Mouse (Mus musculus): ENCODE data around the gene Fam198b.

Gene Fam198b

DNA sequence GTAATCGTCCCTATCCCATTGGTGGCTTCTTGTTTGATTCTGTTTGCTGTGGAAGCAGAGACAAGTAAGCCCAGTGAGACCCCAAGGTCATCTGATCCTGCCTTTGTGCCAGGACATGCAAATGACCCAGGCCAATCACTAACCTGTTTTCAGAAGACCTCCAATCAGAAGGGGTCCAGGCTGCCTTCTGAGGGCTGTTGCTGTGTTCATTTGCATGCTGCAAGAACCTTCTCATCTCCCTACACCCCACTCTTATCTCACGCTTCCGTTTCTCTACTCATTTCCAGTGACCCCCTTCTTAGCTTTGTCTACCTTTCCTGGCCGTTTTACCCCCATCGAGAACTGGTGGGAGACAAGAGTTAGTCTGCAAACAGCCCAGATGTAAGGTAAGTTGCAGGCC is at the start of gene Fam198b:
Fam198b (plus strand) TSS at position 229 of the 400 bp plus-strand sequence.
- no peak for DNase-seq

DNA sequence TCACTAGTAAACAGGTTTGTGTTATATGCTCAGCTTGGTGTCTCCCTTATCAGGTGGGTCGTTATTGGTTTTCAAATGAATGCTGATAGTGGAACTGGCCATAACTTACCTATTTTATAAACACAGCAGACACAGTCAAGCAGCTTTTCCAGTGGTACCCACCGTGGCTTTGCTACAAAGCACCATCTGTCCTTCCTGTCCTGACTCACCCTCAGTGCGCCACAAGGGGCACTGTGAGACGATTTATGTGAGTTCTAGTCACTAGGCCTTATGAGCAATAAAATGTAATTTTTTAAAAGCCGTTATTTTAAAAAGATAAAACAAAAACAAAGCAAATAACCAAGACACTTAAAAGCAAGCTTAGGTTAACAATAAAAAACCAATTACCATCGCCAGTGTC is 45.6 kb upstream of the Fam198b start:
- DNase-seq = peak in 1 of 2 experiments; percentile 47

DNA sequence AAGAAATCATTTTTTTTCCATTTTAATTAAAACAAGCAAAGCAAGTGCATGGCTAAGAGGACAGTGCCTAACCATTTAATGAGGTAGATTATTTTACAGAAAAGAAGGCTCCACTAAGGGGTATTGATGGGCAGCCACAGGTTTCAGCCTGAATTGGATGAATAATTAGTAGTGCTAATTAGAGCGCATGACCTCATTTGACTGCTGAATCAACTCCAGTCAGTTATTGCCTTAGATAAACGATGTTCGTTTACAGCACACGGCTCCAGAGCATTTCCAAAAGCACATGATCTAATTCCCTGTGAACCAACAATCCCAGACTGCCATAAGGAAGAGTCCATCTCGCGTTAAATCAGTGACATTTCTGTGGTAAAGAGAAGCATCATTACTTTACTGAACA is 42.9 kb upstream of the Fam198b start:
- DNase-seq = no peak

DNA sequence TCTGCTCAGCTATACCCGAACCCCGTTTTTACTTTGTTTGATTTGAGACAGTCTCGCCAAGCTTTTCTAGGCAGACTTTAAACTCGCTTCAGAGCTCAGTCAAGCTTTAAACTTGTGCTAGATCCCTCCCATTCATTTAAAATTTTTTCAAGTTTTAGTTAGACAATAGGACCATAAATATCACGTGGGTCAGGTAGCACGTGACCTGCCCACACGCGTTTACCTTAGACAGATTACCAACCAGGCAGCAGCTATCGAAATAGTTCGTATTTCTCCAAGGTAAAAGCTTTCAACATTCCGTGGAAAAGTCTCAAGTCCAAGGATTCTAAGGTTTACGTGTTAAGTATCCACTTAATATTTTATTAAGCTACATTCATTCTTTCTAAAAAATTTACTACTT is 42.2 kb upstream of the Fam198b start:
- peak in 1 of 2 experiments; percentile 48 for DNase-seq

DNA sequence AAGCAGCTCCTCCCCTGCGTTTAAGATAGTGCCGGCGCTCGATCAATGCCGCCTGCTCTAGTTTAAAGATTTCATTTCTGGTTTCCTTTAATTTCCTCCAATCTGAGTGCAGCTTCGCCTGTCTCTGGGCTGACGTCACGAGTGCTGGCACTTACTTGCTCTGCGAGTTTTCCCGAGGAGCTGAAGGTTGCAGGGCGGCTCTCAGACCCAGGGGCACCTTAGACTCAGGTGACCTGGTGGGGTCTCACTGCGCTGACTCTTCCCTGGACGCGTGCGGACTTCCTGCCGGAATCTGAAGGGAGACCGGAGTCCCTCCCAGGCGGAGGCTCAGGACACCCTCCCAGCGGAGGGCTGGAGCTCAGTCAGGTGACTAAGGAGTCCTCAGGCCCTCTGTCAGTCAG is 41.7 kb upstream of the Fam198b start:
- DNase-seq = peak; percentile 77 to 82

DNA sequence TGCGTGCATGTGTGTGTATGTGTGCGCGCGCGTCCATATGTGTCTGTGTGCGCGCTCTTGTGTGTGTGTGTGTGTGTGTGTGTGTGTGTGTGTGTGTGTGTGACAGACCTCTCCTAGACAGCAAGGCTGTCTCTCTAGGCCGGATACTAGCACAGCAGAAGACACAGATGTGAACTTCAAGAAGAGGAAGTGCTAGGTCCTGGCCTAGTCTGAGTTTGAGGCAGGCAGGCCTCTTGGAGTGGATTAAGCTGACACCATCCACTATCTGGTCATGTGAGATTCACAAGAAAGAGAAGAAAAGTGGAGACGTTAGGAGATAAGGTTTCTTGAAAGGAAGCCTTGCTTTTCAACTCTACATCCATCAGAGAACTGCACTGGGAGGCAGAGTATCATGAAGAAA is 40.3 kb upstream of the Fam198b start:
- DNase-seq = no peak

DNA sequence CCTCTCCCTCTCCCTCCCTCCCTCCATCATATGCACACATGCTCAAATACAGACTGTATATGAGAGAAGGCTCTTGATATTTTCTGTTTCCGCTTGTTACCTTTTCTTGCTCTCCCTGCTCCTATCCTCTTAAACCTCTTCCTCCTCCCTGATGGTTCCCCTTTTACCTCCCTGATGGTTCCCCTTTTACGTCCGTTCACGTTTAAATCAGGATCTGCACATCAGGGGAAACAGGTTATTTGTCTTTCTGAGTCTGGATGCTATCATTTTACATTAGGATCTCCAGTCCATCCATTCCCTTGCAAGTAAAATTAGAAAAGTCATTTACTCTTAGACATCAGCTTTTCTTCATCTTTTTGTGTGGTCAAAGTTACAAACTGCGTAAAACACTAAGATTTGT is 37.7 kb upstream of the Fam198b start:
- DNase-seq = no peak

DNA sequence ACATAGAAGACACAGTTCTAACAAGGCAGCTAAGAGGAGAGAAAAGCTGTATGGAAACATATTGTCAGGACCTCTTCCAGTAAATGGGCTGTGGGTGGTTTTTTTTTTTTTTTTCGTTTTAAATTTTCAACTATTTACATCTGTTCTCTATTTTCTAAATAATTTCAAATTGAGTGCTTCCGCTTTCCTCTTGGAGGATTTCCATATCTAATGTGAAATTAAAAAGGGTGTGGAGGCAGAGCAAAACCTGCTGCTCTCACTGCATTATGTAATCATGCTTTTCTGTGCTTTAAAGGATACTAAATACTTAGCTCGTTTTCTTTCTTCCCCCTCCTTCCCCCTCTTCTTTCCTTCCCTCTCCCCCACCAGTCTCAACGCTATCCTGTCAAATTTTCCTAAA is 35.5 kb upstream of the Fam198b start:
- no peak for DNase-seq

DNA sequence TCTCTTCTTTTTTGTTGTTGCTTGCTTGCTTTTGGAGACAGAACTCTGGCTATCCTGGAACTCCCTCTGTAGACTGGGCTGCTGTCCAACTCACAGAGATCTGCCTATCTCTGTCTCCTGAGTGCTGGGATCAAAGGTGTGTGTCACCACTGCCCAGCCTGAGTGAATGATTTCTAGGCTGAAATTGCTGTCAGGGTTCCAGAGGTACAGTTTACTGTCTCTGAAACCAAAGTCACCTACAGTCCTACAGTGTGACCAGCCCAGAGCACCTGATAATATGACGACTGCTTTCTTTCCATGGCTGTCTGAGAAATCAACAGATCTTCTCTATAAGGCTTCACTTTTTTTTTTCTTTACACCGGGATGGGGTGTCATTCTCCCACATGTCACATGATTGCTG is 34.7 kb upstream of the Fam198b start:
- DNase-seq = no peak

DNA sequence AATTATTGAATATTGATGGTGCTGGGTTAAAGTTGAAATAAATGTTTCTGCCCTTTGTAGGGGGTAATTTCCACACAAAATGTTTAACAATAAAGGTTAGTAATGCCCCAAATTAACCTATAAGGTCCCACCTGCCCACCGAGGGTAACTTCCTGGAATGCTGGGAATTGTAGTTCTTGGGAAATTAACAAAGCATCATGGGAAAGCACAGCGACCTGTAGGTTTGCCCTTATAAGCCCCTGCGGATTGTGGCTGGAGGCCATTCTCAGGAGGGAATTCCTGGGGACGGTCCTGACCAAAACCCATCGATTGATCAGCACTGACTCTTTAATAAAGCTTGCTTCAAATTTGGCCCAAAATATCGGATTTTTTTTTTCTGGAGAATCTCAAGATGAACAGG is 33.7 kb upstream of the Fam198b start:
- no peak for DNase-seq

DNA sequence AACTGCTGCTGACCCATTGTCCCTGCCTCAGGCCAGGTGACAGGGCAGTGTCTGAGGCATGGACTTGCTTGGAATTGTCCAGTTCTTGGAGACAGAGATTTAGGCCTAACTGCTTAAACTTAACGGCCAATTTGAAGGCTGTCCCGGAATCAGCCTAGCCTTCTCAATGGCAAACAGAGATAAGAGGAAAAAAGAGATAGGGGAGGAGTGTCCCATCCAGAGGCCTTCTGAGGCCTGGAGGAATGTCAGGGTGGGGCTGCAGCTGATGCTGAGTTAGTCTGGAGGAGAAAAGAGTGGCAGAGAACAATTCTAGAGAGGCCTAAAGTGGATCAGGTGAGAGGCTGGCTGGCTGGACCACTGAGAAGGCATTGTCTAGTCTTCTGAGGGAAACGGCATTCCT is 32.2 kb upstream of the Fam198b start:
- DNase-seq = no peak

DNA sequence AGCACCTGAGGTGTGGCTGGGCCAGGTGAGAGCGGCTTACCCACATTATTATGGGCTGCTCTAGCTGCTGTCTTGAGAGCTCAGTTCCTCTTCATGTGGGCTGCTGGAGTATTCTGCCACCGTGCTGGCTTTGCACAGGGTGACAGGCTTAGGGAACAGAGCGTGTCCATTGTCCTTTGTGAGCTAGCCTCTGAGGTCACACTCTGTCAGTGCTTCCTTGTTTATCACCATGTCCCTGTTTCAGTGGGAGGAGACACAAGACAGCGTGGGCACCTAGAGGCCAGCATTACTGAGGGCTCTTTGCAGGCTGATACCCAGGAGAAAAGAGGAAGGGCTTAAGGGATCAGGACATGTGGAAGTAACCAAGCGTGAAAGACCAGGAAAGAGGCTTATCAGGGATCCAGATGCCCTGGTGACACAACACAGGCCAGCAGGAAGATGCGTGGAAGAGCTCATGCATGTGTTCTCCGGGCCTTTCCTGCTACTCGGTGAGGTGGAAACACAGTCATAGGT is 31.6 kb upstream of the Fam198b start, which contains the start of gene Tmem144:
Tmem144 (minus strand) TSS at position 120 of the 513 bp plus-strand sequence.
- no peak for DNase-seq

DNA sequence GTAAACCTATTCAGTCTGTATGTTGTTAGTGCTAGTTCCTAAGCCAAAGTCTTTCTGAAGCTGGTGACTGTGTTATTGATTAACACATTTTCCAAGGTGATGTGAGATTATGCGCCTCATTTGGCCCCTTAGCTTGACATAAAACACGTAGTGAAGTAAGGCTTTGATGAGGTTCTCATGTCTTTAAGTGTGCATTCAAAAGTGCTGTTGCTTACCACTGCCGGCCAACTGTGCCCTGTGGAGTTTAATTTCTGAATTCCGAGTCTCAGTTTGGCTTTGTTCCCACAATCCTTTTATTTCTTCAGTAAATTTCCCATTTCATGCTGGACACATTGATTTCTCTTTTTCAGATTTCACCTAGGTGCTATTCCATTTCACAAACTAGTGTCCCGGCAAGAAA is 26.6 kb upstream of the Fam198b start:
- no peak for DNase-seq

DNA sequence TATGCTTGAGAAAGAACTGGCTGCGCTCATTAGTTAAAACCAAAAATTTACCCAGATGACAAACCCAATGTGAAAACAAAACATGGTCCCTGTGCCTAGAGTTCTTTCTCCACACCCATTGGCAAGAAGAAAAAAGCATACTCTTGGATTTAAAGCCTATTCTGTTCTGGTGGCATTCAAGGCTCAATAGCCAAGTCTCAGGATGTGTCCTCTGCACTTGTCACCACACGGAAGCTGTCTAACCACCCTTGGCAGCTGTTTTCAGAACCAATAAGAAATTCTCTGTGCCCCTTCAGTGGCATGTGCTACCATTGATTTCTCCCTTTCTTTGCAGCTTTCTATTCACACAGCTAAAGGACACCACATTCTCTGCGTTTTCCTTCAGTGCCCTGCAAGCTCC is 26.1 kb upstream of the Fam198b start:
- DNase-seq = no peak

DNA sequence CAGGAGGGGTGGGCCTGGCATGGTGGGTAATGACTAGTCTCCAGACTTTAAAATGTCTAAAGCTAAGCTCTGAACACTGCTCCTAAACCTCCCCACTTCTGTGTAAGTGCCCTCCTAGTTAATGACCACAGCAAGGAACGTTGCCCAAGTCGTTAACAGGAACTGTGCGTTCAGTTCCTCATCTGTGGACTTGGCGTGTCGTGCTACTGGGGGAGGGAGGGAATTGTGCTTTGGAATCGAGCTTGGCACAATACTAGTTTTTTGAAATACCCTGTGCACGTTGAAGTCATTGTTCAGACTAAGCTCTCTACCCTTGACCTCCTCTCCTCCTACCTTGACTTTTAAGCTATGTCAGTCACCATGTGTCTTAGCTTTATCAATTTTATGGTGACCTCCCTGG is 19.5 kb upstream of the Fam198b start:
- DNase-seq = no peak

DNA sequence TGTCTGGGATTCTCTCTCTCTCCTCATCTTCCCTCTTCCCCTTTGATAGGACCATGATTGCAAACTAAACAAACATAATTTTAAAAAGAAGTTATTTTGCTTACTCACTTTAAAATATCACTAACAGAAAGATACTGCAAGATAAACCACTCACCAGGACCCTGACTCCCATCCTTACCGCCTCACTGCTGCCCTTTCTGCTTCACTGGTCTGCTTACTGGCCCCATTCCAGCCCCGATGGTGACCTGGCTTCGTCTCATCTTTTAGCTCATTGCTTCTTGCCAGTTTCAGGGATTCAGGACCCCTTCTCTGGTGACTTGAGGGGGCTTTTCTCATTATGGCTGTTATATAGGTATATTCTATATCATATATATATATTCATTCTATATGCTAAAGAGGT is 18.2 kb upstream of the Fam198b start:
- DNase-seq = no peak

DNA sequence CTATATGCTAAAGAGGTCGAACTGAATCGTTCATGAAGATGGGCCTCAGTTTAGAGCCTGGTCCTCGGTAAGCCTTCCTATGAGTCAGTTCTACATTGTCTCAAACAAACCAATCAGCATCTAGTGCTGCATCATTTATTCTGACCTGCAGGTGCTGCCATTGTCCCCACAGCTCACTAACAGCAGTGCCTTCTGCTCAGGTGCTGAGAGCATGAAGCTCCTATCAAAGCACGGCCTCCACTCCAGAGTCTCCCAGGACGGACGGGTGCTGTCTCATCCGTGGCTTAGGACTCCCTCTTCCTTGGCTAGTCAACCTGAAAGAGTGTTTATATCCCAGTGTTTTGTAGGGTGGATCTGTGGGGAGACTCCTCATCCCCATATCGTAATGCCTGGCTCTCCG is 17.8 kb upstream of the Fam198b start:
- DNase-seq = no peak

DNA sequence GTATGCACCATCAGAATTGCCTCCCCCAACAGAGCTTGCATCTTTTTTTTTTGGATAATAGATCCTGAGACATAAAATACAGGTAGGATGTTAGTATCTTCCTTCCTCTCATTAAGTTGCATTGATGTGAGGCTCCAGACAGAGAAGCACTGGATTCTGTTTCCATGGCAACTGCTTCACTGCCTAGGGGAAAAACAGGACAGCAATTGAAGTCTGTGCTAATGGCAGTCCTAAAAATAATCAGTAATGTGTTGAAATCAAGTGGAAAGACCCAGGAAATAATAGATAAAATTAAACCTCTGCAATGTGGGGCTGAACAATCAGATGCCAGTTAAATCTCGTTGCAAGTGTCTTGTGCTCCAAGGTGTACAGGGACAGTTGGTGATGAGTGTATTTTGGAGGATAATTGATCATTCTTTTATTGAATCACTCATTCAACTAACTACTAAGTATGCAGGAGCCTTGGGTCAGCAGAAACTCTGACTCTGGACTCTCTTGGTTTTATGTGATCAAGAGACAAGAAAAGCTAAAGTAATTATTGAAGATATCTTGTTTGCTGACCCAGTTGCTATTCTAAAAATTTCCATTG is 17.1 kb upstream of the Fam198b start:
- peak in 1 of 2 experiments; percentile 15 for DNase-seq

DNA sequence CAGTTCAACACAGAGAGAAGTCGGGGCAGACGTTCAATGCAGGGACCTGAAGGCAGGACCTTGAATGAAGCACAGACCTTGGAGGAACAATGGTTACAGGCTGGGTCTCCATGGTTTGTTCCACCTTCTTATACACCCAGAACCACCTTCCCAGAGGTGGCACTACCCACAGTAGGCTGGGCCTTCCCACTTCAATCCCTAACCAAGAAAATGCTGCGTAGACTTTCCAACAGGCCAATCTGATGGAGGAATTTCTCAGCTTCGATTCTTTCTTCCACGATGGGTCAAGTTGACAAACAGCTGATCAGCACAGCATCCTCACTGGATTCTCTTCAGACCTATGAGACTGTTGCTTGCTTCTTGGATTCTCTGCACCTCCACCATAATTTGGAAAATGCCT is 8.9 kb upstream of the Fam198b start:
- no peak for DNase-seq

DNA sequence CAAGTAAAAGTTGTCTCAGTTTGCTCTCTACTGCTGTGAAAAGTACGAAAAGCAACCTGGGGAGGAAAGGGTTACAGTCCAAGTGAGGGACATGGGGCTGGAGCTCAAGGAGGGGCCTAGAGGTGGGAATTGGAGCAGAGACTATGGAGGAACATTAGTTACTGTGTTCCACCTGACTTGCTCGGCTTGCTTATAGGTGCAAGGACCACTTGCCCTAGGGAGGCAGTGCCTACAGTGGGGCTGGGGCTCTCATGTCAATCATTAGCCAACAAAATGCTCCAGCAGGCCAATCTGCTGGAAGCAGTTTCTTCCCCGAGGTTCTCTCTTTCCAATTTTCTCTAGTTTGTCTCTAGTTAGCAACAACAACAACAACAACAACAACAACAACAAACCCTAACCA is 6.0 kb upstream of the Fam198b start:
- DNase-seq = no peak

DNA sequence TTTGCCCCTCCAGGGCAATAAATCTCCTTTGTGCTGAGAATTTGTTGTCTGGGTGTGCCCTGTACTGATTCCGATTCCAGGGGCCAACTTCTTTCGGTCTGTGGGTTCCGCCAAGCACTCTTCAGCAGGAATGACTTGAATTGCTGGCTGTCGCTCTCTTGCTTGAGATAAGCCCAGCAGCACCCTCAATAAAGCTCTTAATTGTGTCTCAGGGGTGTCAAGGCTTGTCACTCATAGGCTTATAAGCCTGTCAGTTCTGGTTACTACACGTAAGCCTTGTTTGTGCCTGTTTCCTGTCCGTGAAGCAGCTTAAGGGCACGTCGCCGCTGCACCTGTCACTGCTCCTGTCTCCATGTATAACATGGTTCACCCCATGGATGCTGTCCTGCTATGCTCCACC is 5.1 kb upstream of the Fam198b start:
- no peak for DNase-seq

DNA sequence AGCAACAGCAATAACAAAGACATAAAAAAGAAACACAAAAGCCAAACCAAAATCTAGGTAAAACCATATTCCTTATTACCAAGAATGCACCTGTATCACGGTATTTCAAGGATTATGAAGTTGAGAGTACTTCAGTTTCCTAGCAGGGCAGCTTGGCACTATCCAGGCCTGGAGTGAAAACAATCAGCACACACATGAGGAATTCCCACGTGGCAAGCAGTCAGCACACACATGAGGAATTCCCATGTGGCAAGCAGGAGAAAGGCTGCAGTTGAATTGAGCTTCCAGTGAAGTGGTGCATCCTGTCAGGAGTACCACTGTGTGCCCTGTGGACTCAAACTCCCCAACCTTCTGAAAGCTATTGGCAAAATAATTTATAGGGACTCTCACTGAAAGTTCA is 2.7 kb upstream of the Fam198b start:
- no peak for DNase-seq

DNA sequence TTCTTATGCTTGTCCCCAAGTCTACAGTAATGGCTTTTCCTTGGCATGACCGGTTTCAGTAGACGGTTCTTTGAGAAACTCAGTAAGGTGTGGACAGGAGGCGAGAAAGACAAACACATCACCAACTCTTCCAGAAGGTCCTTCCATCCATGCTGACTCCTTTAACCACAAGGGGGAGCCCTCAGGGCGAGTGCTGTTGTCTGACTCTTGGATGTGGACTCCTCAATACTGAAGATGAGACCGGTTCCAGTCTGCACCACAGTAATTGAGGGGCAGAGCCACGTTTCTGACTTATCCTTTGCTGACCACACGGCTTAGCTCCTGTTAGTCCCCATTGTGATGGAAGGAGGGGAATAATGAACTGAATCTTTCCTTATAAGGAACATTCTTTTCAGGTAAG is 1.2 kb upstream of the Fam198b start:
- peak; percentile 46 to 59 for DNase-seq

DNA sequence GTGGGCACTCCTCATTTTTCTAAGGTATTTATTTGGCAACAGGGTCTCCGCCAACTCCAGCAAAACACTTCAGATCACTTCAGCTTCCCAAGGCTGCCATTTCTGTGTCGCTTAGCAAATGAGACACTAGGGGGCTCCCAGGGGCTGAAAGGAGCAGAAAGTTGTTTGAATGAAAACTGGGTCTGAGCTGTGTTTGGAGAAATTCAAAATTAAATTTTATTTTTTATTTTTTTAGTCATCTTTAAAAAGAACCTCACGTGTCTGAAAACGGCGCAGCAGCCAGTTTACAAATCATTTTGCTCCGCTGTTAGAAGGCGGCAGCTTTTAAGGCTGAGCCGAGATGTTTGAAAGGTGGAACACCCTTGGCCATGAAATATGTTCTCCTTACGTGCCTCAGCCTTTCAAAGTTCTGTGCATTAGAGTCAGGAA is 442 bp downstream of the Fam198b start:
- DNase-seq = peak; percentile 12 to 21

DNA sequence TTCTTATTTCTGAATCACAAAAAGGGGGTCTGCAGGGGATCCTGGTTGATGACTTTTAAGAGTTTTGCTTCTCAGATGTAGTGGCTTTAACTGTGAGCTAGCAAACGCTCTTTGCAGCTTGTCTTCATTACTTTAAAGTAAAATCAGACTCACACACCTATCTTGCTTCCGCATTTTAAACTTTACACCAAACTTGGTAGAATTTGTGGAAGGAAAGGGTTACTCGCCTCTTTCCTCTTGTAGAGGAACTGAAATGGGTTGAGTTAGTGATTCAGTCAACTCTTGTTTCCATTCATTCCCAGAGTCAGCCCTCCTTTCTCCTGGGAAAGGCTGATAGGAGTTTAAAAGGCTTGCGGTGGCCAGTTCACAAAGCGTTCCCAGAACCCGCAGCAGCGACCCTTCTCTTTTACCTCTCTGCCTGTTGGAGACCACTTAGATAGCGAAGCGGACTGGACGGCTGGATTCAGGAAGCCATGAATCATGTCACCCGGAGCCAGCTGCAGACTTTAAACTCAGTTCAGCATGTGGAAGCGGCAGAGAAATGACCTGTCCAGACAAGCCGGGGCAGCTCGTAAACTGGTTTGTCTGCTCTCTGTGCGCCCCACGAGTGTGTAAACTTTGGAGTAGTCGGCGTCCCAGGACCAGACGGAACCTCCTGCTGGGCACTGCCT is 1.5 kb downstream of the Fam198b start:
- no peak for DNase-seq
